Mouse (Mus musculus): ENCODE results near the gene Vmn2r95. TPM values are rescaled to one million over a fixed set of nuclear protein-coding genes. Genes with fewer than 3 reads are reported as not detected.

The Vmn2r95 gene
- not detected for polyA plus RNA-seq (2012; fragmentation: generic; extraction: Trizol)

DNA sequence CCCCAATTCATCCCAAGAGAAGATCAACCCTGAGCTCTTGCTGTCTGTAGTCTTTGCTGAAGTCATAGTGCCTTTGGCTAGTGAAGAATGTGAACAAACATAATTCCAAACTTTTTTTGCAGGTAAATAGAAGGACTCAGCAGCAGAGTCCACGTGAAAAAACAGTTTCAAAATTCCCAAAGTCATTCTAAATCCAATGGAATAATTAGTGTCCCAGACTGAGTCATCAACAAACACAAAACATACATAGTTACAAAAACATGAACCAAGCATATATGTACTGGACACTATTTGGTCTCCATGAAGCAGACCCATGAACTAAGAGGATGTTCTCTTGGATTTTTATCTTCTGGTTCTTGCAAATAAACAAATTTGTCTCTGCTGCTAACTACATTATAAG, at the start of gene Vmn2r95:
TSS of gene Vmn2r95 (plus strand) at position 301 of the 400 bp plus-strand sequence.

Other genes with a start within 250 kb of the Vmn2r95 start
- gene Vmn2r94, start 146.3 kb upstream of the Vmn2r95 start, polyA plus RNA-seq (2012; fragmentation: generic; extraction: Trizol): not detected
- not detected for gene Vmn2r93, start 126.0 kb upstream of the Vmn2r95 start, polyA plus RNA-seq (2012; fragmentation: generic; extraction: Trizol)
- under 1 TPM in 1 of 2 experiments, not detected in 1; 0.06 TPM for gene Vmn2r96, start 149.1 kb downstream of the Vmn2r95 start, polyA plus RNA-seq (2012; fragmentation: generic; extraction: Trizol)

Data from C3H10T1/2 (cell line).